Mouse (Mus musculus) olfactory bulb, adult 2 months (tissue): ENCODE data around the gene Supt7l.

ENCODE experiments used
- CTCF ChIP-seq: fragments of 200-500 bp; IDR thresholded peaks from 2 replicates; pipeline ENCODE4 v1.5.1; 2012; ENCODE audit warnings: low read depth, mild to moderate bottlenecking, low read length, moderate library complexity; ENCODE audit not compliant: insufficient read depth
- POLR2A ChIP-seq: fragments of 200-500 bp; IDR thresholded peaks from 2 replicates; pipeline ENCODE4 v1.6.1; 2012; ENCODE audit warnings: mild to moderate bottlenecking, low read depth, low read length, moderate library complexity; ENCODE audit not compliant: insufficient read depth

- TF ChIP-seq CTCF, result no peak
- no peak for TF ChIP-seq POLR2A
These were observed 49.0 kb upstream of the Supt7l start for GRCm38 (mm10) chr5:31576539-31576975.
